Mouse (Mus musculus) stomach, postnatal 0 days (tissue): ENCODE results near the gene Gm9789.

ENCODE experiments used
- CTCF ChIP-seq: IDR thresholded peaks from 2 replicates; pipeline ENCODE4 v1.5.1; 2016; ENCODE audit warnings: antibody characterized with exemption, low read depth, mild to moderate bottlenecking, moderate library complexity
- EP300 ChIP-seq: optimal IDR thresholded peaks from 2 replicates; pipeline ENCODE3; 2016; ENCODE audit warnings: antibody characterized with exemption

- TF ChIP-seq EP300: no peak
- no peak for TF ChIP-seq CTCF
Measured at GRCm38 (mm10) chr16:89140551-89140950, 17.2 kb upstream of the Gm9789 start, which contains the start of gene Gm6358.
